8 mouse cellular contexts compared by ENCODE assay signal in the genomic region with DNA sequence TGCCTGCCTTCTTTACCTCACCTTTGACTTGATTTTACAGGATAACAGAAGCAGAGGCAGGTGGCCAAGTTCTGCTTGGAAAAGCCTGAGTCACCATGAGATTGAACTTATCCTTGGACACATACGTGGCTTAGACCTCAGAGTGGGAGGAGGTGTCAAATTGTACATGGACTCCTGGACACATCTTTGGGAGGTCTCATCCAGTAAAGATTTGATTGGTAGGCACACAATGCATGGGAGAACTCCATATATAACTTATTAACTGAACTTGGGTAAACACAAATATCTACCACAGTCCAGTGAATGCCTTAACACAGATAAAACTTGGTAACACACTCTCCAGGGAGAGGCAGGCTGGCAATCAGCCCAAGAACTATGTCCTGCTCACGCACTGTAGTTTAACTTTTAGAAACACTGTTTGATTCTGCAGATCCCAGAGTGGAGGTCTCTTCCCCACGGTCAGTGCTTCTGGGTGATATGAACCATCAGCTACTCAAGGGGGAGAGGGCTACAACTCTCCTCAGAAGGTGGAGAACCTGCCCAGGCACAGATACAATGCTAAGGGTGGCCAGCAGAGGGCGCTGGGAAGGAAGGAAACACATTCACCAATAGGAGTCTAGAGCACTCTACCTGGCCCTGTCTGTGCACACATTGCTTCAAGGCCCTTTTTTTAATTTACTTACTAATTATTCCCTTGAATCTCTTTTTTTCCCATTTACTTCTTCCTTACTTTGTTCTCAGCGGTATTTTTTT. TPM values are rescaled to one million over a fixed set of nuclear protein-coding genes. Genes with fewer than 3 reads are reported as not detected.
A peak's percentile ranks its signal among the peaks of the same experiment; 100 is the strongest.
DNase-seq lines count a peak whose midpoint lies in the region; ATAC-seq and TF ChIP-seq lines count a peak whose summit lies in the region.

No protein-coding gene starts in this region.

- TF ChIP-seq CTCF in heart, adult 2 months (IDR thresholded peaks at IDR 0.05) = peak; percentile 86
- peak; percentile 71 for TF ChIP-seq CTCF in heart, postnatal 0 days (IDR thresholded peaks at IDR 0.05; ENCODE audit: low read depth)
- TF ChIP-seq CTCF in stomach, postnatal 0 days (IDR thresholded peaks at IDR 0.05; ENCODE audit: low read depth) = peak; percentile 86

- intact Hi-C loops in heart, adult 2 months (cut with DNase I) = loop anchor here (10.0 kb wide), 1 partner anchor 150 kb away; no protein-coding TSS in a partner anchor

- no peaks in the 10 kb centered on the region for H3K27me3 ChIP-seq in heart, adult 2 months (ENCODE audit: control insufficient read depth, insufficient read depth, low read length)
- no peaks in the 10 kb centered on the region for H3K27me3 ChIP-seq in heart, embryonic 12.5 days (replicated peaks)
- H3K27me3 ChIP-seq in heart, postnatal 0 days (ENCODE audit: control insufficient read depth, insufficient read depth, low read length) = no peaks in the 10 kb centered on the region
- H3K27me3 ChIP-seq in stomach, postnatal 0 days (ENCODE audit: control insufficient read depth, insufficient read depth, low read length) = no peaks in the 10 kb centered on the region

- H3K4me2 ChIP-seq in heart, embryonic 12.5 days = no peak overlapping the region
- H3K4me2 ChIP-seq in heart, postnatal 0 days (ENCODE audit: low read depth, low read length) = no peak overlapping the region
- H3K4me2 ChIP-seq in stomach, postnatal 0 days (replicated peaks; ENCODE audit: low read depth) = no peak overlapping the region

- 22% methylated on average over 5 of the region's 5 CpGs for WGBS in heart, adult 2 months
- 30% methylated on average over 5 of the region's 5 CpGs for WGBS in heart, embryonic 12.5 days
- WGBS in heart, postnatal 0 days = 30% methylated on average over 5 of the region's 5 CpGs
- WGBS in stomach, postnatal 0 days = 26% methylated on average over 5 of the region's 5 CpGs

- H3K27ac ChIP-seq in heart, adult 2 months = no peak overlapping the region
- no peak overlapping the region for H3K27ac ChIP-seq in heart, embryonic 12.5 days (ENCODE audit: poor library complexity, severe bottlenecking)
- H3K27ac ChIP-seq in heart, postnatal 0 days (ENCODE audit: low read depth) = no peak overlapping the region
- H3K27ac ChIP-seq in stomach, postnatal 0 days (replicated peaks) = peak overlapping the region; percentile 35; the same call in 1 of the 2 replicates

- H3K4me1 ChIP-seq in heart, adult 2 months (ENCODE audit: control insufficient read depth, insufficient read depth, low read length) = no peaks in the 10 kb centered on the region
- H3K4me1 ChIP-seq in heart, embryonic 12.5 days (replicated peaks) = no peaks in the 10 kb centered on the region
- H3K4me1 ChIP-seq in heart, postnatal 0 days (ENCODE audit: control insufficient read depth, insufficient read depth) = no peaks in the 10 kb centered on the region
- H3K4me1 ChIP-seq in stomach, postnatal 0 days (replicated peaks; ENCODE audit: control insufficient read depth, insufficient read depth) = no peaks in the 10 kb centered on the region

- no peak for TF ChIP-seq POLR2A in heart, adult 2 months (IDR thresholded peaks at IDR 0.05; ENCODE audit: insufficient read depth, low read depth, low read length)

- 0 out of 2 replicates have a peak, but pooled peaks have one; percentile 32 for TF ChIP-seq EP300 in heart, adult 2 months (IDR thresholded peaks at IDR 0.05; ENCODE audit: insufficient read depth, low read depth, low read length)
- TF ChIP-seq EP300 in heart, postnatal 0 days (IDR thresholded peaks at IDR 0.05; ENCODE audit: low read depth) = no peak
- TF ChIP-seq EP300 in stomach, postnatal 0 days (optimal IDR thresholded peaks at IDR 0.05) = no peak

- no peak for ATAC-seq in heart, embryonic 12.5 days (ENCODE audit: insufficient number of reproducible peaks, low FRiP score)
- ATAC-seq in heart, postnatal 0 days (ENCODE audit: insufficient read depth, low read depth) = no peak
- peak; percentile 94 for ATAC-seq in stomach, postnatal 0 days (ENCODE audit: low FRiP score, low TSS enrichment)

- no peak overlapping the region for H3K9ac ChIP-seq in heart, adult 2 months (ENCODE audit: low read depth, low read length)
- no peak overlapping the region for H3K9ac ChIP-seq in heart, embryonic 12.5 days
- no peak overlapping the region for H3K9ac ChIP-seq in heart, postnatal 0 days (replicated peaks; ENCODE audit: low read depth, low read length)
- H3K9ac ChIP-seq in stomach, postnatal 0 days (ENCODE audit: low read length) = no peak overlapping the region

- H3K4me3 ChIP-seq in heart, adult 2 months = no peak overlapping the region
- H3K4me3 ChIP-seq in heart, embryonic 12.5 days = no peak overlapping the region
- no peak overlapping the region for H3K4me3 ChIP-seq in heart, postnatal 0 days (ENCODE audit: low read depth, low read length)
- no peak overlapping the region for H3K4me3 ChIP-seq in stomach, postnatal 0 days (ENCODE audit: low read depth, low read length)

- H3K9me3 ChIP-seq in heart, embryonic 12.5 days (replicated peaks) = no peaks in the 10 kb centered on the region
- no peaks in the 10 kb centered on the region for H3K9me3 ChIP-seq in heart, postnatal 0 days (replicated peaks; ENCODE audit: control insufficient read depth, low read length)
- H3K9me3 ChIP-seq in stomach, postnatal 0 days (ENCODE audit: control insufficient read depth, low read length) = no peaks in the 10 kb centered on the region

- peak; percentile 56 to 78 for DNase-seq in heart, adult 2 months
- peak; percentile 72 for DNase-seq in NIH3T3 (ENCODE audit: low read depth)
- peak; percentile 83 to 86 for DNase-seq in cerebellum, postnatal 10 days
- no peak for DNase-seq in heart, postnatal 0 days (ENCODE audit: low spot score)
- DNase-seq in layer of hippocampus, postnatal 36 days = peak; percentile 55 to 62
- peak; percentile 54 for DNase-seq in mesoderm, embryonic 11.5 days (ENCODE audit: low read depth, low spot score)
- peak; percentile 89 for DNase-seq in stomach, postnatal 0 days (ENCODE audit: low spot score)

- no peaks in the 10 kb centered on the region for H3K36me3 ChIP-seq in heart, adult 2 months (ENCODE audit: control insufficient read depth, insufficient read depth, low read length)
- H3K36me3 ChIP-seq in heart, embryonic 12.5 days = peaks cover 13% of the 10 kb centered on the region
- 0 out of 2 replicates have a peak, but pooled peaks cover 4% of the 10 kb centered on the region for H3K36me3 ChIP-seq in heart, postnatal 0 days (replicated peaks; ENCODE audit: control insufficient read depth, insufficient read depth, low read length)
- H3K36me3 ChIP-seq in stomach, postnatal 0 days (ENCODE audit: control insufficient read depth, insufficient read depth, low read length) = no peaks in the 10 kb centered on the region

- no peaks in the 10 kb centered on the region for H3K79me2 ChIP-seq in heart, adult 2 months (replicated peaks; ENCODE audit: control insufficient read depth, insufficient read depth, low read length)

RNA-seq across cellular contexts. Expression of gene Cbr1, which starts 9.6 kb away (rescaled TPM):
- 10 to 100 TPM; 28.3 to 32.0 TPM for total RNA-seq in heart, adult 2 months (2021)
- 45.5 and 46.8 TPM in 2 replicates for polyA plus RNA-seq in heart, adult 2 months (2012; rRNA removed)
- 57.0 and 58.0 TPM in 2 replicates for polyA plus RNA-seq in heart, embryonic 12.5 days (2016; fragmentation: Nextera tagmentation; extraction: Ambion mirVana)
- total RNA-seq in heart, postnatal 0 days (2014; rRNA removed; ENCODE audit: low replicate concordance) = 17.2 and 55.5 TPM in 2 replicates
- 54.5 and 56.1 TPM in 2 replicates for polyA plus RNA-seq in heart, postnatal 0 days (2015; fragmentation: Nextera tagmentation; extraction: Ambion mirVana)
- total RNA-seq in layer of hippocampus, postnatal 36 days (2021) = 10 to 100 TPM; 70.2 to 72.8 TPM
- 411 and 426 TPM in 2 replicates for polyA plus RNA-seq in stomach, postnatal 0 days (2015; fragmentation: Nextera tagmentation; extraction: Ambion mirVana)

RNA-seq across cellular contexts. Expression of gene Setd4, which starts 11.4 kb away (rescaled TPM):
- total RNA-seq in heart, adult 2 months (2021) = under 1 TPM; 0.70 to 0.96 TPM
- 3.7 and 4.6 TPM in 2 replicates for polyA plus RNA-seq in heart, adult 2 months (2012; rRNA removed)
- polyA plus RNA-seq in heart, embryonic 12.5 days (2016; fragmentation: Nextera tagmentation; extraction: Ambion mirVana) = 6.4 and 7.5 TPM in 2 replicates
- 3.2 and 5.3 TPM in 2 replicates for total RNA-seq in heart, postnatal 0 days (2014; rRNA removed; ENCODE audit: low replicate concordance)
- 3.7 TPM in 2 replicates for polyA plus RNA-seq in heart, postnatal 0 days (2015; fragmentation: Nextera tagmentation; extraction: Ambion mirVana)
- total RNA-seq in layer of hippocampus, postnatal 36 days (2021) = 10 to 100 TPM; 10.1 to 13.8 TPM
- polyA plus RNA-seq in stomach, postnatal 0 days (2015; fragmentation: Nextera tagmentation; extraction: Ambion mirVana) = 20.9 and 24.7 TPM in 2 replicates

RNA-seq across cellular contexts. Expression of gene Gm5678, which starts 12.6 kb away (rescaled TPM):
- 1 to 10 TPM; 1.6 to 2.5 TPM for total RNA-seq in heart, adult 2 months (2021)
- not detected in 2 replicates for polyA plus RNA-seq in heart, adult 2 months (2012; rRNA removed)
- not detected in 2 replicates for polyA plus RNA-seq in heart, embryonic 12.5 days (2016; fragmentation: Nextera tagmentation; extraction: Ambion mirVana)
- not detected in 2 replicates for total RNA-seq in heart, postnatal 0 days (2014; rRNA removed; ENCODE audit: low replicate concordance)
- polyA plus RNA-seq in heart, postnatal 0 days (2015; fragmentation: Nextera tagmentation; extraction: Ambion mirVana) = not detected in 2 replicates
- total RNA-seq in layer of hippocampus, postnatal 36 days (2021) = 1 to 10 TPM; 2.8 to 4.1 TPM
- polyA plus RNA-seq in stomach, postnatal 0 days (2015; fragmentation: Nextera tagmentation; extraction: Ambion mirVana) = 7.7 and 8.0 TPM in 2 replicates
